Mouse (Mus musculus) liver, adult (tissue): ENCODE results near the gene Nostrin.

ENCODE experiments used
- GATA4 ChIP-seq: IDR thresholded peaks from 2 replicates; pipeline ENCODE4 v1.6.1; 2014; ENCODE audit warnings: mild to moderate bottlenecking, low read length; ENCODE audit not compliant: insufficient replicate concordance

Nostrin gene

DNA sequence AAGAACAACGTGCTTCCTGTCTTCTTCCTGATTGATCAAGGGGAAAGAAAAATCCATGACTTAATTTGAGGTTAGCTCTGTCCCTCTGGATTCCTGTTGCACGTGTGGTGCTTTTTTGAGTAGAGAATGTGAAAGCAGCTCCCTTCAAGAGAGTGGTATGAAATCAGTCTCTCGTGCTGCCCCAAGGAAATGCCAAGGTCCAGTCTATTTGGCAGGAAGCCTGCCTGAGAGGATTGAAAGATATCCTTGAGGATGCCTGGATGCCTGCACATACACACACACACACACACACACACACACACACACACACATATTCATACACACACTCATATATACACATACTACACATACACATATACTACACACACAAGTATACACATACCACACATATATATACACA is 13.1 kb downstream of the Nostrin start:
- no peak for TF ChIP-seq GATA4

DNA sequence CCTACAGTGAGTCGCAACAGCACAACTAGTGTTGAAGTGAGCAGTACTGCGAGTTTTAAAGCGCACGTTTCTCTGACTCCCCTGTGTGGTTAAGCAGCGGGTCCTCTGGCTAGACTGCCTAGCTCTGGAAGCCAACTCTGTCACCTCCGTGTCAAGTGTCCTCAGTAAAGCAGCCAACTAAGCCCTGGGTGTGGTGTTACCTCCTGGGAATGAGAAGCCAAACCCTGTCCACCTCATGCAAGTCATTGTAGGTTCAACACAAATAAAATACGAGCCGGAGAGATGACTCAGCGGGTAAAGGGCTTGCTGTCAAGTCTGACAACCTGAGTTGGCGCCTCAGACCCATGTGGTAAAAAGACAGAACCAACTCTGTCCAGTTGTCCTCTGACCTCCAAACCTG is 13.6 kb downstream of the Nostrin start:
- TF ChIP-seq GATA4 = no peak

DNA sequence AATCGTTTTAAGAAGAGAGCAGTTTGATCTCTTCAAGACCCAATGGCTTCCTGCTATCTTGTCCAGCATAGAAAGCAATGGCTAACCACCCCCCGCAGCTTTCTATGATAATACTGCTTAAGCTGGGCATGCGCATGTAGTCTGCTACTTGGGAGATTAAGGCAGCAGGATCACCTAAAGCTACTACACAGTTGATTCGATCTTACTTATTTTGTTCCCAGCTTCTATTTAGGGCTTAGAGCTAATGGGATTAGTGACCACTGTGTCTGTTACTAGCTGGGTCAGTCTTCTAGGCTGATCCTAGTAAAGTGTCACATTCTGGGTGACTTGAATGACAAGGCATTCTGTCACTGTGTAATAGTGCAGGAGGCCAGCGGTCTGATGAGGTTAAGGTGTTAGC is 15.2 kb downstream of the Nostrin start:
- TF ChIP-seq GATA4 = no peak

DNA sequence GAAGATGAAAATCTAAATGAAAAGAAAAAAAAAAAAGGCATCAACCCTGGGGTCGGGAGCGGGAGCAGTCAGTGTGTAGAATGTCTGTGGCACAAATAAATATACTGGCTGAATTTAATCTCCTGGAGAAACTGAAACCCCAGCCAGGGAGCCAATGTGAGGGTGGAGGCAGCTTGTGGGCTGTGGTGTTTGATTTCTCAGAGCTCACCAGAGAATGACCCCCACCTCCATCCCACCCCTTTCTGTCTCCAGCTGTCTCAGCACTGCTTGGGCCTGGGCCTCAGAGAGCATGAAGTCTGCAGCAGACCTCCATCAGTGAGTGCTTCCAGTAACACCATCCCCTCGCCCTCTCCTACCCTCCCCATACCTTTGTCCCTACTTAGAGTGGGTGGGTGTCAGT is 20.3 kb downstream of the Nostrin start:
- TF ChIP-seq GATA4 = no peak

GRCm38 (mm10) chr2:69156283-69156682 is 20.7 kb downstream of the Nostrin start:
- TF ChIP-seq GATA4 = no peak

- no peak for TF ChIP-seq GATA4
Measured at GRCm38 (mm10) chr2:69158907-69159306, 23.3 kb downstream of the Nostrin start.

GRCm38 (mm10) chr2:69170395-69171077 is 34.9 kb downstream of the Nostrin start:
- TF ChIP-seq GATA4 = no peak

DNA sequence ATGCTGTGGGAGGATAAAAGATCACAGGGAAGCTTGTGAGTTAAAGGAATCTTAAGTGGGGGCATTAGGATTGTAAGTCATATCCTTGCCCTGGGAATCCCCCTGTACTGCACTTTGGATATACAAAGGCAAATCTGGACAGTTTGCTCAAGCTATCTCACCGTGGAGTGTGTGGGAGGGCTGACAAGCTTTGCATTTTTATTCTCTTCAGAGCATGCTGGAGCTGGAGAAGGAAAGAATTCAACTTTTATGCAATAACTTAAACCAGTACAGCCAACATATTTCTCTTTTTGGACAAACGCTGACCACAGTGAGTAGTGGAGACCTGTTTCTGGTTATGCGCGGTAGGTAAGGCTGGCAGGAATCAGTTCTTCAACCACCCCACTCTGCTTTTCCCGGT is 39.7 kb downstream of the Nostrin start:
- TF ChIP-seq GATA4 = no peak

GRCm38 (mm10) chr2:69179721-69180120 is 44.1 kb downstream of the Nostrin start:
- no peak for TF ChIP-seq GATA4

DNA sequence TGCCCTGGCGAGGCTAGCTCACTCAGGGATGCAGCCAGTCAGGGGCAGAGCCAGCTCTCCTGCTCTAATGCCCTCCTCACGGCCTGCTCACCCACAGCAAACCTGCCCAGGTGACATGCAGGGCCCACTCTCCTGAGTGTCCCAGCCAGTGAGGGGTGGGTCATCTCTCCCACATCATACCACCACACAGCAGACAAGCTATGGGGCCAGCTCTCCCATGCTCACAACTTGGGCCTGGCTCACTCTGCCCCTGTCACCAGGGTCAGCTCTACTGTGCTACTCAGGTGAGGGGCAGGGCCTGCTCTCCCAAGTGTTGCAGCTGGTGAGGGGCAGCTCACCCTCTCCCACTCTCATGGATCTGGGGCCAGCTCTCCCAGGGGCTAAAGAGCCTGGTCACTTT is 52.4 kb downstream of the Nostrin start:
- TF ChIP-seq GATA4 = no peak

- TF ChIP-seq GATA4 = no peak
Measured at GRCm38 (mm10) chr2:69188732-69189131, 53.1 kb downstream of the Nostrin start.

DNA sequence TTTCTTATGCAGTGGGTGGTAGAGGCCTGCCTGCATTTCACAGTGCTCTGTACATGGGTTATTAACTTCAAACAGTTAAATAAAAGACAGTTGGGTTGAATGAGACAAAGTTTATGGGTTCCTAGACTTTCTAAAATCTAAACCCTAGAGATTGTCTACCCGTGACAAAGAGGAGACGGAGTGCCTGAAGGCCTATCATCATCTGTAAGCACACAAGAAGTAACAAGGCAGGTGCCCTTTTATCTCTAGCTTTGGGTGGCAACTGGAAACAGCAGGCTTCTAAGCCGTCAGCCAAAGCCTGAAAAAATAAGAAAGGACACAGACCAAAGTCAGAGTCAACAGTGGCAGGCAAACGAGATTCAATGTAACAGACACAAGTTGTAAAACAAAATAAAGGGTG is 53.6 kb downstream of the Nostrin start:
- no peak for TF ChIP-seq GATA4

GRCm38 (mm10) chr2:69191059-69191458 is 55.5 kb downstream of the Nostrin start:
- TF ChIP-seq GATA4 = no peak

GRCm38 (mm10) chr2:69193555-69193954 is 58.0 kb downstream of the Nostrin start:
- no peak for TF ChIP-seq GATA4

- TF ChIP-seq GATA4 = no peak
Measured at GRCm38 (mm10) chr2:69205185-69205584, 69.6 kb downstream of the Nostrin start.

- no peak for TF ChIP-seq GATA4
Measured at GRCm38 (mm10) chr2:69205791-69206351, 70.3 kb downstream of the Nostrin start, which contains the start of gene Spc25. TSS of gene Spc25 (minus strand) at chr2:69206194.

DNA sequence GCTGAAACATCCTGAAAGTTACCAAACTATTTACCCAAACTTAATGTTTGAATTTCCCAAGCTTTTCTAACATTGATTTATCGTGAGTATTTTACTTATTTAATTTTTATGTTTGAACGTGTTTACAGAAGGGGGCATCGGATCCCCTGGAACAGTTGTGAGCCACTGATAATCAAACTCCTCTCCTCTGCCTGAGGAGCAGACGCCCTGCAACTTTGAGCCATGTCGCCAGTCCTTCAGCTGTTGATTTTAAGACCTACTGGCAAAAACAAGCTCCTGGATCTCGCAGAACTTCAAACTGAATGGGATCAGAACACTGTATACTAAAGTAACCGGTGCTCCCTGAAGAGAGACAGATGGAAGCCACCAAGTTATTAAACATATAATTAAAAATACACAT is 70.9 kb downstream of the Nostrin start:
- TF ChIP-seq GATA4 = no peak
